Mouse (Mus musculus): ENCODE measurements at regions not wholly inside any gene's neighbourhood (a gene's known extent, or its start where the extent isn't known, plus 50 kb on each side); places are given as distances from the start of the nearest gene placed in this dataset.
A peak's percentile ranks its signal among the peaks of the same experiment; 100 is the strongest.

DNA sequence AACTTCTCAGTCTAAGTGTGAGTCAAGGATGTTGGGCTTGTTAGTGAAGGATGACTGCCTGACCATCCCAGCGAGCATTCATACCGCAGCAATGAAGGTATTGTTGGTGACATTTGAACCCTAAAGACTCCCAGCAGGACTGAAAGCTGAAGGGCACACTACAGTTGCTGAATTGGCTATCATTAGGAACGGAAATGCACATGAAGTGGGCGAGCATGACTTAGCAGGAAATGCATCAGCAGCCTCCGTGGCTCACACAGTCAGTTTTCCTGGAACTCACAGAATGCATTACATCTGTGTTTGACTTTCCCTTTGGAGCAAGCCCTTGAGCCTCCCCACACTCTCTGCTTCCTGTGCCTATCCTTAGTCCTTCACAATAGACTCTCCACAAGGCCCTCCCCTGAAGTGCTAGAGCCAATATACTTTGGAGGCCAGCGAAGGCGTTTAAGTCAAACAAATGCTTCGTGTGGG is 63.9 kb downstream of the Tmco5 start:
- Histone ChIP-seq H3K4me3 (ENCODE audit: low read length) (no peak overlapping the region), H3K9me3 (ENCODE audit: low read length) (no peaks in the 10 kb centered on the region), H3K4me1 (ENCODE audit: insufficient read depth, low read length) (peaks cover 4% of the 10 kb centered on the region; the same call in 1 of the 2 replicates), H3K4me2 (replicated peaks; ENCODE audit: low read depth, low read length) (no peak overlapping the region), H3K27me3 (ENCODE audit: insufficient read depth, low read length) (no peaks in the 10 kb centered on the region), H3K36me3 (ENCODE audit: insufficient read depth, low read length) (no peaks in the 10 kb centered on the region), H3K9ac (replicated peaks; ENCODE audit: low read length) (no peak overlapping the region), H3K27ac (ENCODE audit: low read length) (peak overlapping the region; percentile 54)
- ATAC-seq (ENCODE audit: low FRiP score, low TSS enrichment), result peak; percentile 84
- WGBS, result 43% methylated on average over 8 of the region's 8 CpGs

DNA sequence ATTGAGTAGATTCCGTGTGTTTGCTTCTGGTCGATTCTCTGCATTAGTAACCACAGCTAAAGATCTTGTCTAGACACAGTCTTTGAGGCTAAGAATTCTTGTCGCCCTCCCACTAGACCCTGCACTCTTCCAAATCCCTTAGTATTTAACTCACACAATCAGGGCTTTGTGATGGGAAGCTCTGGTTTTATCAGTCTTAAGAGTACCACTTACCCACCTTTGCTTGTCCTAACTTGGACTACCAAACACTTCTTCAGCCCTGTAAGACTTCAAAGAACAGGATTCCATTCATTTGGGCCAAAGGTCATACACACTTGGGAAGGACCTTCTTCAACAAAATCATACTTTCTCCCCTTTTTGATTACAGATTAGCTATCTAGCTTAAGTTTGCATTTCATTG is 70.0 kb downstream of the Tmco5 start:
- Histone ChIP-seq H3K27me3 (ENCODE audit: insufficient read depth, low read length) (no peaks in the 10 kb centered on the region), H3K36me3 (ENCODE audit: insufficient read depth, low read length) (no peaks in the 10 kb centered on the region), H3K9ac (replicated peaks; ENCODE audit: low read length) (no peak overlapping the region), H3K4me3 (ENCODE audit: low read length) (no peak overlapping the region), H3K27ac (ENCODE audit: low read length) (no peak overlapping the region), H3K4me1 (ENCODE audit: insufficient read depth, low read length) (no peaks in the 10 kb centered on the region), H3K4me2 (replicated peaks; ENCODE audit: low read depth, low read length) (no peak overlapping the region), H3K9me3 (ENCODE audit: low read length) (0 out of 2 replicates have a peak, but pooled peaks cover 5% of the 10 kb centered on the region)
- ATAC-seq (ENCODE audit: low FRiP score, low TSS enrichment), result no peak
- 81% methylated on average over 3 of the region's 3 CpGs for WGBS

DNA sequence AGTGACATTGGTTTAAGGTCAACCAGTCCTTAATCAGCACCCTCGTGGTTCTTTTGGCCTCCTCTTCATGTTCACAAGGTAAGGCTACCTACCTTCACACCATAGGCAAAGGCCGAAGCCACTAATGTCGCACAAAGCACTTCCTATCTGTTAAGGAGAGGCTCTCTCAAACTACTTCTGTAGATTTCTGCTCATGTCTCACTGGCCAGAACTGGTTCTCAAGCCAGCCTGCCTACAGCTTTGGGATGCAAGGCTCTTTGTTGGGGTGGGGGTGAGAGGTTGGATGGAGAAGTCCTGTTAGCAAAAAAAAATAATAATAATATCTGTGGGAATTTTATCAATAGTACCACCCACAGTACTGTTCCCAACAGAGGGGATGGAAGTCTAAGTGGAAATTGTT is 71.2 kb downstream of the Tmco5 start:
- ATAC-seq (ENCODE audit: low FRiP score, low TSS enrichment), result no peak
- WGBS, result 84% methylated on average over 3 of the region's 3 CpGs
- no peak overlapping the region for H3K4me3 ChIP-seq (ENCODE audit: low read length)
- no peaks in the 10 kb centered on the region for H3K4me1 ChIP-seq (ENCODE audit: insufficient read depth, low read length)
- no peak overlapping the region for H3K9ac ChIP-seq (replicated peaks; ENCODE audit: low read length)
- H3K4me2 ChIP-seq (replicated peaks; ENCODE audit: low read depth, low read length), result no peak overlapping the region
- H3K27me3 ChIP-seq (ENCODE audit: insufficient read depth, low read length), result no peaks in the 10 kb centered on the region
- H3K9me3 ChIP-seq (ENCODE audit: low read length), result 0 out of 2 replicates have a peak, but pooled peaks cover 5% of the 10 kb centered on the region
- H3K27ac ChIP-seq (ENCODE audit: low read length), result no peak overlapping the region
- no peaks in the 10 kb centered on the region for H3K36me3 ChIP-seq (ENCODE audit: insufficient read depth, low read length)

DNA sequence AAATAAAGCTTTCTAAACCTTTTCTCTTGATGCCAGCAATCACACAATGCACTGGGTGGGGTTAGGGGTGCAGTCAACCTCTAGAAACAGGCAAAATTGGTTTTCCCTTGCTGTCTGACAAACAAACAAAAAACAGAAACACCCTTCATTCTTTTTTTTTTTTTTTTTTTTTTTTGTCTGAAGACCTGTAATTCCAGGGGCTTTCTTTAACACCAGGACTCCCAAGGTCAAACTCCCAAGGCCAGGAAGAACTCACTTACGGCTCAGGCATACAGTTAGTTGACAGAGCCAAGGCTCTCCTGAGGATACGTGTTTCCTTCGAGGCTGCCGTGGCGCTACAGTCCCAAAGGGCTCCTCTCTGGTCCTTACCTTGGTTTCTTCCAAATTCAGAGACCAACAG is 71.7 kb downstream of the Tmco5 start:
- 89% methylated on average over 5 of the region's 5 CpGs for whole genome bisulfite sequencing
- no peak overlapping the region for H3K4me2 ChIP-seq (replicated peaks; ENCODE audit: low read depth, low read length)

DNA sequence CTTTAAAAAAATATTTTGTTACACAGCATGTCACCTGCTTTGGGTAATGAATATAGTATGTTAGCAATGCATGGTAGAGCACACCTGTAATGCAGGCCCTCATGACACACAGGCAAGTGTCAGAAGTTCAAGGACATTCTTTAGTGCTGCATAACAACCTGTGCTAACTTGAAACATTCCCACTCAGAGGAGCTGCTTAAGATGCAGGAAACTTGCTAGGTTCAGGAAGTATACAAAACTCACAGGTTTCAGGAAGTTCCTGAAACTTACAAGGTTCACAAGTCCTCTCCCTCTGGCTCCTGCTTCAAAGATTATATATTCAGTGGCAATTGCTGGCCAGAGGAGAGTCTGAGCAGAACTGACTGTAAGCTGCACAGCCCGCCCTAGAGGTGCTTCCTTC is 73.0 kb downstream of the Tmco5 start:
- H3K27ac ChIP-seq (ENCODE audit: low read length), result no peak overlapping the region
- no peaks in the 10 kb centered on the region for H3K27me3 ChIP-seq (ENCODE audit: insufficient read depth, low read length)
- H3K4me2 ChIP-seq (replicated peaks; ENCODE audit: low read depth, low read length), result no peak overlapping the region
- 0 out of 2 replicates have a peak, but pooled peaks cover 5% of the 10 kb centered on the region for H3K9me3 ChIP-seq (ENCODE audit: low read length)
- no peaks in the 10 kb centered on the region for H3K4me1 ChIP-seq (ENCODE audit: insufficient read depth, low read length)
- H3K4me3 ChIP-seq (ENCODE audit: low read length), result no peak overlapping the region
- WGBS, result 94% methylated on average over 1 of the region's 1 CpGs
- H3K36me3 ChIP-seq (ENCODE audit: insufficient read depth, low read length), result no peaks in the 10 kb centered on the region
- no peak for ATAC-seq (ENCODE audit: low FRiP score, low TSS enrichment)
- H3K9ac ChIP-seq (replicated peaks; ENCODE audit: low read length), result no peak overlapping the region

More for the DNA sequence above, 71.7 kb downstream of the Tmco5 start:
- Histone ChIP-seq H3K9ac (replicated peaks; ENCODE audit: low read length) (no peak overlapping the region), H3K9me3 (ENCODE audit: low read length) (0 out of 2 replicates have a peak, but pooled peaks cover 5% of the 10 kb centered on the region), H3K36me3 (ENCODE audit: insufficient read depth, low read length) (no peaks in the 10 kb centered on the region), H3K27ac (ENCODE audit: low read length) (no peak overlapping the region), H3K27me3 (ENCODE audit: insufficient read depth, low read length) (no peaks in the 10 kb centered on the region), H3K4me3 (ENCODE audit: low read length) (no peak overlapping the region), H3K4me1 (ENCODE audit: insufficient read depth, low read length) (no peaks in the 10 kb centered on the region)
- no peak for ATAC-seq (ENCODE audit: low FRiP score, low TSS enrichment)

DNA sequence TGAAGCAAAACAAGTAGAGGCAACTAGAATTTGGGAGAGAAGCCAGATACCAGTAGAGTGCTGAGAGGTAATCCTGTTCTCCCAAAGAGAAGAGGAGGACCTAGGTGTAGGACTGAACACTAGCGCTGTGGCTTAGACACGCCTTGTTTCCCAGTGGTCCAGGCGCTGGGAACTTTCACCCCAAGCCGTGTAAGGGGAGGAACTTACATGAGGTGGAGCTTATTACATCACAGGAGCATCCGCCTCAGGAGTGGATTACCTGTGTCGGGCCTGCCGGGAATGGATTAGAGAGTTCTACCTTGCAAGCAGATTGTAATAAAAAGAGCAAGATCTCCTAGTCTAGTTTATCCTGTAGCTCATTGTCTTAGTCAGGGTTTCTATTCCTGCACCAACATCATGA is 75.8 kb downstream of the Tmco5 start:
- H3K4me1 ChIP-seq (ENCODE audit: insufficient read depth, low read length), result no peaks in the 10 kb centered on the region
- no peak overlapping the region for H3K4me3 ChIP-seq (ENCODE audit: low read length)
- H3K27ac ChIP-seq (ENCODE audit: low read length), result no peak overlapping the region
- H3K27me3 ChIP-seq (ENCODE audit: insufficient read depth, low read length), result no peaks in the 10 kb centered on the region
- WGBS, result 91% methylated on average over 7 of the region's 7 CpGs
- H3K9me3 ChIP-seq (ENCODE audit: low read length), result 0 out of 2 replicates have a peak, but pooled peaks cover 5% of the 10 kb centered on the region
- no peak for ATAC-seq (ENCODE audit: low FRiP score, low TSS enrichment)
- H3K9ac ChIP-seq (replicated peaks; ENCODE audit: low read length), result no peak overlapping the region
- H3K36me3 ChIP-seq (ENCODE audit: insufficient read depth, low read length), result no peaks in the 10 kb centered on the region
- H3K4me2 ChIP-seq (replicated peaks; ENCODE audit: low read depth, low read length), result no peak overlapping the region

DNA sequence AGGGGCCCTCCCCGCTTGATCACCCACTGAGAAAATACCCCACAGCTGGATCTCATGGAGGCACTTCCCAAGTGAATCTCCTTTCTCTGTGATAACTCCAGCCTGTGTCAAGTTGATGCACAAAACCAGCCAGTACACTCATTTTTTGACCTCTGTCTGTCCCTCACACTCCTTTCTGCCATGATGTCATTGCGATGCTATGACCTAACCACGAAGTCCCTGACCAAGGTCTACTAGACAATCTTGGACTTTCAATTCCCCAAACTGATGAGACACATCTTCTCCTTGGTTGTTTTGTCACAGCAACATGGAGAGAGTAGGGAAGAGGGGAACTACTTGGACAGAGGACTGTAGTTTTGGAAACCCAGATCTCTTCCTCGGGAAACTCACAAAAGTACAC is 76.4 kb downstream of the Tmco5 start:
- no peak for ATAC-seq (ENCODE audit: low FRiP score, low TSS enrichment)
- Histone ChIP-seq H3K27me3 (ENCODE audit: insufficient read depth, low read length) (no peaks in the 10 kb centered on the region), H3K4me3 (ENCODE audit: low read length) (no peak overlapping the region), H3K27ac (ENCODE audit: low read length) (no peak overlapping the region), H3K4me1 (ENCODE audit: insufficient read depth, low read length) (no peaks in the 10 kb centered on the region), H3K36me3 (ENCODE audit: insufficient read depth, low read length) (no peaks in the 10 kb centered on the region), H3K9me3 (ENCODE audit: low read length) (0 out of 2 replicates have a peak, but pooled peaks cover 5% of the 10 kb centered on the region), H3K9ac (replicated peaks; ENCODE audit: low read length) (no peak overlapping the region), H3K4me2 (replicated peaks; ENCODE audit: low read depth, low read length) (no peak overlapping the region)
- 90% methylated on average over 4 of the region's 4 CpGs for WGBS

DNA sequence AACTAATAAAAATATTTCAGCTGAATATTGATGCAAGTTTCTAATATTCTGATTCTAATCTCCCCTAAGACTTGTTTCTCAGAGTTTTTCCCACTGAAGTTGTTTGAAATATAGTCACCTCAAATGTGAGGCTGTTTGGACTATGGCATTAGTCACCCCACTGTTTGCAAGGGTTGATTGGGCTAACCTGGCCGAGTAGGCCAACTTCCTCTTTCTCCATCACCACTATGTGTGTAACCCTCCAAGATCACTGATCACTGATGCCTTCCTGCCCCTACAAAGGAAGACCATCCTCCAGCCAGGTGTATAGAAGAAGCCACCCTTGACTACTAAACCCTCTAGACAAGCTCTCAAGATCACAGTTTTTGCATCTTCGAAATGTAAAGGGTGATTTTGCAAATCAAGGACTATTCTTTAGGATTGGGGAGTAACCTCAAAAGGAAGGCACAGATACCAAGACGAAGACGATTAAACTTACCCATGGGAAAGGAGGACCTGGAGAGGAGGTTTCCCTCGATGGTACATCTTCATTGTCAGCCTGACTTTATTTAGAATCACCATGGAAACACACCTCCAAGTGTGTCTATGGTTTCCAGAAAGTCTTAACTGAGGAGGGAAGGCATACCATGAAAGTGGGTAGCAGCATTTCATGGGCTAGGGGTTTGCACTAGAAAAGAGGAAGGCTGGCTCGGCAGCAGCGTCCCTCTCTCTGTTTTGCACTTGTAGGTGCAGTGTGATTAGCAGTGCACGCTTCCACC is 84.8 kb downstream of the Tmco5 start:
- H3K36me3 ChIP-seq (ENCODE audit: insufficient read depth, low read length), result no peaks in the 10 kb centered on the region
- no peak overlapping the region for H3K27ac ChIP-seq (ENCODE audit: low read length)
- H3K9me3 ChIP-seq (ENCODE audit: low read length), result no peaks in the 10 kb centered on the region
- no peak overlapping the region for H3K9ac ChIP-seq (replicated peaks; ENCODE audit: low read length)
- no peaks in the 10 kb centered on the region for H3K27me3 ChIP-seq (ENCODE audit: insufficient read depth, low read length)
- no peak overlapping the region for H3K4me3 ChIP-seq (ENCODE audit: low read length)
- H3K4me2 ChIP-seq (replicated peaks; ENCODE audit: low read depth, low read length), result no peak overlapping the region
- 80% methylated on average over 8 of the region's 8 CpGs for WGBS
- no peaks in the 10 kb centered on the region for H3K4me1 ChIP-seq (ENCODE audit: insufficient read depth, low read length)
- no peak for ATAC-seq (ENCODE audit: low FRiP score, low TSS enrichment)

DNA sequence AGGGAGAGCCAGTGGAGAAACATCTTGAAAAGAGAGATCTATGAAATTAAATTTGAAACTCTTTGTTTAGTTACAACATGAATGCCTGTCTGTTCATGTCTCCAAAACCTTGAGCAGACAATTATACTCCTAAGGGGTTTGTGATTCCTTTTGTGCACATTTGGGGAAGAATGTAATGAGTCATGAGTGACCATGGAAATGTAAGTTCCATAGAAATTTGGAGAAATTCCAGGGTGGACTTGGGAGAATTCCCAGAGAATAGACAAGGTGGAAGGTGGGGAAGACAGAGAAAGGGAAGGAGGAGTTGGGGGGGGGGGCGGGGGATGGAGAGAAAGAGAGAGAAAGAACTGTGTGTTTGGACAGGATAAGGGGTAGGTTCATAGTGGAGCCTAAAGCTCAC is 87.8 kb downstream of the Tmco5 start:
- H3K4me3 ChIP-seq (ENCODE audit: low read length), result no peak overlapping the region
- H3K9ac ChIP-seq (replicated peaks; ENCODE audit: low read length), result no peak overlapping the region
- no CpG with 5 or more reads among the region's 1 CpGs for WGBS
- no peak overlapping the region for H3K27ac ChIP-seq (ENCODE audit: low read length)
- H3K27me3 ChIP-seq (ENCODE audit: insufficient read depth, low read length), result no peaks in the 10 kb centered on the region
- no peak for ATAC-seq (ENCODE audit: low FRiP score, low TSS enrichment)
- H3K9me3 ChIP-seq (ENCODE audit: low read length), result no peaks in the 10 kb centered on the region
- no peaks in the 10 kb centered on the region for H3K36me3 ChIP-seq (ENCODE audit: insufficient read depth, low read length)
- H3K4me1 ChIP-seq (ENCODE audit: insufficient read depth, low read length), result no peaks in the 10 kb centered on the region
- no peak overlapping the region for H3K4me2 ChIP-seq (replicated peaks; ENCODE audit: low read depth, low read length)
